Mouse (Mus musculus) testis, adult 2 months (tissue): ENCODE data around the gene Cacna1c. TPM values are rescaled to one million over a fixed set of nuclear protein-coding genes. Genes with fewer than 3 reads are reported as not detected.

ENCODE experiments used
- H3K27ac ChIP-seq: fragments of 200-500 bp; 2 replicates; pipeline ENCODE4 v1.5.1; 2012; ENCODE audit warnings: low read depth, low read length; ENCODE audit not compliant: control insufficient read depth, insufficient read depth
- H3K27me3 ChIP-seq: fragments of 200-500 bp; 2 replicates; pipeline ENCODE4 v1.6.1; 2012; ENCODE audit warnings: mild to moderate bottlenecking, low read length, moderate library complexity; ENCODE audit not compliant: control insufficient read depth, insufficient read depth
- H3K36me3 ChIP-seq: fragments of 200-500 bp; 2 replicates; pipeline ENCODE4 v1.6.1; 2012; ENCODE audit warnings: mild to moderate bottlenecking, low read length; ENCODE audit not compliant: control insufficient read depth, insufficient read depth
- H3K4me1 ChIP-seq: fragments of 200-500 bp; 2 replicates; pipeline ENCODE4 v1.6.1; 2012; ENCODE audit warnings: low read length; ENCODE audit not compliant: control insufficient read depth, insufficient read depth
- H3K4me3 ChIP-seq: fragments of 200-500 bp; 2 replicates; pipeline ENCODE4 v1.5.1; 2012; ENCODE audit warnings: low read depth, mild to moderate bottlenecking, low read length, moderate library complexity, mixed read lengths; ENCODE audit not compliant: control insufficient read depth
- CTCF ChIP-seq: fragments of 200-500 bp; IDR thresholded peaks from 2 replicates; pipeline ENCODE4 v1.5.1; 2012; ENCODE audit warnings: low read depth, mild to moderate bottlenecking, inconsistent platforms, low read length, moderate library complexity; ENCODE audit not compliant: control insufficient read depth, insufficient read depth, insufficient replicate concordance
- POLR2A ChIP-seq: fragments of 200-500 bp; IDR thresholded peaks from 2 replicates; pipeline ENCODE4 v1.6.1; 2012; ENCODE audit warnings: low read depth, mild to moderate bottlenecking, inconsistent platforms, low read length, moderate library complexity; ENCODE audit not compliant: control insufficient read depth
- polyA plus RNA-seq: library from polyadenylated mRNA; depleted of rRNA; stranded (reverse); fragments of >200 nt; gene quantifications from 2 replicates; pipeline ENCODE4 v1.2.3, GENCODE M21; 2012; rRNA removed

Gene Cacna1c
- polyA plus RNA-seq, 1 experiment: 1.8 TPM

- Histone ChIP-seq H3K4me3 (no peak overlapping the region), H3K36me3 (no peaks in the 10 kb centered on the region), H3K27ac (no peak overlapping the region), H3K4me1 (no peaks in the 10 kb centered on the region; the same call in 1 of the 2 replicates), H3K27me3 (no peaks in the 10 kb centered on the region)
- TF ChIP-seq POLR2A: no peak
These were observed 628.4 kb downstream of the Cacna1c start for GRCm38 (mm10) chr6:118567816-118568215.

DNA sequence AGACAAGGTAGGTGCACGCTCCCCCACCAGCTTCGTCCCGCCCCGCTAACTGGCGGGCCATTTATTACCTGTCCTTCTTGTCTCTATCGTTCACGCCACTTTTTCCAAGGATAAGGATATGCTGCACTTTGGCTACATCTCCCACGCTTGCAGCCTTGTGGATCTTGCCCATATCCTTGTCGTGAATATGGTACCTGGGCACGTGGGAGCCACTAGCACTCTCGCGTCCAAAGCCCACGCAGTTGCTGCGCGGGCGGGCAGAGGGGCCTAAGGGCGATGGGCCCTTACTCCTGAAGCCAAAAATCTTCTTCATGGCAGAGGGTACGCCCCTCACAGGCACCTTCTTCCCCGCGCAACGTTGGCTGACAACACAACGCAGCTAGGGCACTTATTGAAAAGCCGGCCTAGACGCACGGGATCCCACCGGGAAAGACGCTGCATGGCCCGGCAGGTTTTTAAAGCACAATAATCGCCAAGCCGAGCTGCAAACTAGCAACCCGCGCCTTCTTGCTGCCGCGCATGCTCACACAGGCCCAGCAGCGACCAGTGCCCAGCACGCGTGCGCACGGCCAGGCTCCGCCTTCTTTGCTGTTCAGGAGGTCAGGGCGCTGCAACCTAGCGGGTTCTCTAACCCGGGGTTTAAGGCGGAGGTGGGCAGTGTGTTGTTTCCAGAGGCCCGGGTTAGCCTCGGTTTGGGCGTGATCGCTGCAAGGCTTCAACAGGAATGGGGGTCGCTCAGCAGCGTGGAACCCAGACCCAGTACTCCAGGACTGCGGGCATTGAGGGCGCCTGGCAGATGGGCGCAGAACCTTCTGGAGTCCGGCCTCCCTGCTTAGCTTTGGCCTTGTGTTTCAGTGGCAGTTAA is 634.2 kb downstream of the Cacna1c start, which contains the start of gene Ankrd26:
Gene Ankrd26 (minus strand): TSS at position 482 of the 865 bp plus-strand sequence.
- TF ChIP-seq POLR2A (peak; percentile 94), CTCF (no peak)
- H3K4me3 ChIP-seq: peak within 1 kb of the TSS; percentile 98
- H3K36me3 ChIP-seq: no peaks in the 10 kb centered on the region
- H3K27ac ChIP-seq: peak within 1 kb of the TSS; percentile 87
- no peaks in the 10 kb centered on the region for H3K27me3 ChIP-seq
- peaks cover 5% of the 10 kb centered on the region for H3K4me1 ChIP-seq

GRCm38 (mm10) chr6:118561225-118561624 is 635.0 kb downstream of the Cacna1c start:
- no peak for TF ChIP-seq POLR2A
- TF ChIP-seq CTCF: no peak
- Histone ChIP-seq H3K36me3 (no peaks in the 10 kb centered on the region), H3K27me3 (no peaks in the 10 kb centered on the region)

GRCm38 (mm10) chr6:118538627-118539026 is 657.6 kb downstream of the Cacna1c start:
- H3K4me3 ChIP-seq: no peak overlapping the region
- H3K36me3 ChIP-seq: no peaks in the 10 kb centered on the region
- TF ChIP-seq POLR2A (no peak), CTCF (no peak)
- H3K27ac ChIP-seq: no peak overlapping the region
- H3K27me3 ChIP-seq: no peaks in the 10 kb centered on the region
- H3K4me1 ChIP-seq: no peaks in the 10 kb centered on the region

More at GRCm38 (mm10) chr6:118561225-118561624, 635.0 kb downstream of the Cacna1c start:
- Histone ChIP-seq H3K4me3 (no peak overlapping the region), H3K4me1 (peaks cover 5% of the 10 kb centered on the region), H3K27ac (no peak overlapping the region)

Other genes with a start within 250 kb of the Cacna1c start
- gene Dcp1b, start 21.2 kb downstream of the Cacna1c start, polyA plus RNA-seq: 107 and 111 TPM in 2 replicates
- gene Cacna2d4, start 40.1 kb upstream of the Cacna1c start, polyA plus RNA-seq: 0.04 and 0.05 TPM in 2 replicates
- 0.10 and 0.17 TPM in 2 replicates for gene Lrtm2, start 134.3 kb upstream of the Cacna1c start, polyA plus RNA-seq
- 20.8 and 22.0 TPM in 2 replicates for gene Adipor2, start 221.3 kb upstream of the Cacna1c start, polyA plus RNA-seq